Mouse (Mus musculus): Measurements from ENCODE around the gene Cdca7l. TPM values are rescaled to one million over a fixed set of nuclear protein-coding genes. Genes with fewer than 3 reads are reported as not detected.
"Not testable (repeated sequence)": the region's sequence is repeated elsewhere in the genome, so short reads cannot be mapped to it uniquely, and the experiment has no call there.

Gene Cdca7l
- total RNA-seq, 2 experiments from 2014 or later: 0.09 TPM; not detected in 1

GRCm38 (mm10) chr12:117857884-117858283 is 53.8 kb downstream of the Cdca7l start:
- no peak for DNase-seq (ENCODE audit: low spot score)

GRCm38 (mm10) chr12:117860840-117861239 is 56.8 kb downstream of the Cdca7l start:
- no peak for DNase-seq (ENCODE audit: low spot score)

- no peak for DNase-seq (ENCODE audit: low spot score)
Observed at GRCm38 (mm10) chr12:117861249-117861648, 57.2 kb downstream of the Cdca7l start.

- no peak for DNase-seq (ENCODE audit: low spot score)
Observed at GRCm38 (mm10) chr12:117862655-117863054, 58.6 kb downstream of the Cdca7l start.

GRCm38 (mm10) chr12:117867708-117868564 is 63.8 kb downstream of the Cdca7l start:
- DNase-seq (ENCODE audit: low spot score): no peak

GRCm38 (mm10) chr12:117872265-117872664 is 68.2 kb downstream of the Cdca7l start:
- no peak for DNase-seq (ENCODE audit: low spot score)

- DNase-seq (ENCODE audit: low spot score): no peak
Observed at GRCm38 (mm10) chr12:117878341-117878740, 74.3 kb downstream of the Cdca7l start.

- DNase-seq (ENCODE audit: low spot score): no peak
Observed at GRCm38 (mm10) chr12:117884627-117885026, 80.5 kb downstream of the Cdca7l start.

- DNase-seq (ENCODE audit: low spot score): no peak
Observed at GRCm38 (mm10) chr12:117887422-117887821, 83.3 kb downstream of the Cdca7l start.

- not testable (repeated sequence) for DNase-seq (ENCODE audit: low spot score)
Observed at GRCm38 (mm10) chr12:117900798-117901197, 96.7 kb downstream of the Cdca7l start.

- not testable (repeated sequence) for DNase-seq (ENCODE audit: low spot score)
Observed at GRCm38 (mm10) chr12:117901352-117901751, 97.3 kb downstream of the Cdca7l start.

GRCm38 (mm10) chr12:117903671-117904070 is 99.6 kb downstream of the Cdca7l start:
- no peak for DNase-seq (ENCODE audit: low spot score)

GRCm38 (mm10) chr12:117905232-117905840 is 101.2 kb downstream of the Cdca7l start:
- DNase-seq (ENCODE audit: low spot score): not testable (repeated sequence)

- no peak for DNase-seq (ENCODE audit: low spot score)
Observed at GRCm38 (mm10) chr12:117911396-117911795, 107.3 kb downstream of the Cdca7l start.

- DNase-seq (ENCODE audit: low spot score): no peak
Observed at GRCm38 (mm10) chr12:117914613-117915245, 110.6 kb downstream of the Cdca7l start.

GRCm38 (mm10) chr12:117915826-117916588 is 111.9 kb downstream of the Cdca7l start:
- DNase-seq (ENCODE audit: low spot score): no peak

Measured in gastrocnemius, adult 18-20 months (tissue).